Mouse (Mus musculus) limb, embryonic 14.5 days (tissue): ENCODE results near the gene Col19a1. TPM values are rescaled to one million over a fixed set of nuclear protein-coding genes. Genes with fewer than 3 reads are reported as not detected.

Experiments used
- ATAC-seq: fragments of 200-750 bp; cut with Nextera tagmentation; 2 replicates; pipeline ENCODE4 v1.8.0; 2017; ENCODE audit warnings: low read depth, moderate number of reproducible peaks, moderate TSS enrichment; ENCODE audit not compliant: low FRiP score
- DNase-seq: peaks from one replicate; pipeline ENCODE4 v3.0.0-alpha.2; 2015; ENCODE audit warnings: low spot score
- H3K27ac ChIP-seq: fragments of 300-500 bp; sonication (generic); replicated peaks from 2 replicates; pipeline ENCODE4 v1.5.1; 2014; ENCODE audit warnings: low read depth, mild to moderate bottlenecking, low read length, moderate library complexity, mixed read lengths
- H3K27me3 ChIP-seq: fragments of 300-500 bp; sonication (generic); 2 replicates; pipeline ENCODE4 v1.6.1; 2014; ENCODE audit warnings: low read length, mixed read lengths; ENCODE audit not compliant: control insufficient read depth, insufficient read depth
- H3K36me3 ChIP-seq: fragments of 300-500 bp; sonication (generic); 2 replicates; pipeline ENCODE4 v1.6.1; 2014; ENCODE audit warnings: mild to moderate bottlenecking, low read length, moderate library complexity, mixed read lengths; ENCODE audit not compliant: control insufficient read depth, insufficient read depth
- H3K4me1 ChIP-seq: fragments of 300-500 bp; sonication (generic); 2 replicates; pipeline ENCODE4 v1.6.1; 2014; ENCODE audit warnings: antibody characterized with exemption, low read length, mixed read lengths; ENCODE audit not compliant: control insufficient read depth, insufficient read depth
- H3K4me2 ChIP-seq: fragments of 300-500 bp; sonication (generic); replicated peaks from 2 replicates; pipeline ENCODE4 v1.6.1; 2014; ENCODE audit warnings: low read depth, mild to moderate bottlenecking, low read length, moderate library complexity; ENCODE audit not compliant: severe bottlenecking
- H3K4me3 ChIP-seq: fragments of 300-500 bp; sonication (generic); replicated peaks from 2 replicates; pipeline ENCODE4 v1.5.1; 2014; ENCODE audit warnings: low read length
- H3K9ac ChIP-seq: fragments of 300-500 bp; sonication (generic); 2 replicates; pipeline ENCODE4 v1.6.1; 2014; ENCODE audit warnings: mild to moderate bottlenecking, low read depth, low read length, moderate library complexity; ENCODE audit not compliant: severe bottlenecking
- H3K9me3 ChIP-seq: fragments of 300-500 bp; sonication (generic); 2 replicates; pipeline ENCODE4 v1.6.1; 2016; ENCODE audit warnings: low read length; ENCODE audit not compliant: control insufficient read depth
- POLR2A ChIP-seq: fragments of 200-500 bp; IDR thresholded peaks from 2 replicates; pipeline ENCODE4 v1.8.0; 2012; ENCODE audit warnings: inconsistent platforms, mild to moderate bottlenecking, moderate library complexity, borderline replicate concordance; ENCODE audit not compliant: insufficient read depth, insufficient read length; ENCODE audit errors: extremely low read depth
- WGBS: fragments of 180-500 bp; shearing (Covaris S2); extraction: QIAGEN DNeasy Blood & Tissue Kit; methylation state at CpG from one replicate; pipeline ENCODE4 v1.1.7; 2014; 5-methylcytosine and 5-hydroxymethylcytosine counted together
- polyA plus RNA-seq, 2 experiments: library from polyadenylated mRNA; depleted of rRNA in 1 of 2; stranded (reverse) in 1 of 2; unstranded in 1 of 2; fragments of >200 nt; fragmentation: Nextera tagmentation in 1 of 2; extraction: Ambion mirVana in 1 of 2; gene quantifications; 2 replicates each; pipeline versions ENCODE4 v1.2.1 to v1.2.3; 2012 to 2014

Col19a1 gene
- polyA plus RNA-seq, 2 experiments, result 0.98 to 4.2 TPM

- Histone ChIP-seq H3K9me3 (no peaks in the 10 kb centered on the region), H3K27ac (no peak overlapping the region), H3K4me3 (no peak overlapping the region), H3K4me1 (no peaks in the 10 kb centered on the region), H3K36me3 (no peaks in the 10 kb centered on the region), H3K27me3 (no peaks in the 10 kb centered on the region), H3K4me2 (no peak overlapping the region), H3K9ac (no peak overlapping the region)
- 67% methylated on average over 8 of the region's 8 CpGs for WGBS
- no peak for TF ChIP-seq POLR2A
- ATAC-seq (no peak), DNase-seq (no peak)
Measured at GRCm38 (mm10) chr1:24572602-24573001, 14.7 kb downstream of the Col19a1 start.

DNA sequence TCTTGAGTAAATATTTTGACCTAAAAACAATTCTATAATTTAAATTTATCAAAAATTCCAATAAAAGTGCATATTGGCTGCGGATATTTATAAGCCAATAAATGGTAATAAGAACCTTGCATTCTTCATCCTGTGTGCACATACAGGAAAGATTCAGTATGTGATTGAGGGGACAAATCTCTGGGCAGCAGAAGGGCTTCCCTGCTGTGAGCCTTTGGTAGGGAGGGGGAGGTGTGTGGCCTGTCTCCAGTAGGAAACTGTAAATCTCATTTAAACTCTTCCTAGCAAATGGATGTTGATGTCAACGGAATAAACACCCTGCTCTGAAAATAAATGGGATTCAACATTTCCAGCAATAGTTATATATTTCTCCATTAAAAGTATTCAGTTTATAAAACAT lies 23.2 kb downstream of the Col19a1 start:
- TF ChIP-seq POLR2A, result no peak

GRCm38 (mm10) chr1:24558005-24558404 lies 29.3 kb downstream of the Col19a1 start:
- DNase-seq (peak; percentile 6), ATAC-seq (no peak)
- Histone ChIP-seq H3K4me1 (peaks cover 3% of the 10 kb centered on the region; the same call in 1 of the 2 replicates), H3K4me2 (no peak overlapping the region; the same call in 1 of the 2 replicates), H3K27ac (no peak overlapping the region), H3K9ac (no peak overlapping the region), H3K36me3 (no peaks in the 10 kb centered on the region), H3K9me3 (no peaks in the 10 kb centered on the region), H3K27me3 (no peaks in the 10 kb centered on the region), H3K4me3 (no peak overlapping the region)
- WGBS, result 44% methylated on average over 10 of the region's 10 CpGs
- no peak for TF ChIP-seq POLR2A

More for the DNA sequence above, 23.2 kb downstream of the Col19a1 start:
- Histone ChIP-seq H3K4me3 (no peak overlapping the region), H3K36me3 (no peaks in the 10 kb centered on the region), H3K4me2 (no peak overlapping the region), H3K9me3 (no peaks in the 10 kb centered on the region), H3K27me3 (no peaks in the 10 kb centered on the region), H3K9ac (no peak overlapping the region), H3K27ac (no peak overlapping the region), H3K4me1 (no peaks in the 10 kb centered on the region)
- WGBS, result 22% methylated on average over 2 of the region's 2 CpGs
- ATAC-seq (no peak), DNase-seq (no peak)

- Histone ChIP-seq H3K9me3 (no peaks in the 10 kb centered on the region), H3K4me2 (no peak overlapping the region), H3K4me3 (no peak overlapping the region), H3K9ac (no peak overlapping the region), H3K27me3 (no peaks in the 10 kb centered on the region), H3K4me1 (peaks cover 10% of the 10 kb centered on the region), H3K36me3 (no peaks in the 10 kb centered on the region), H3K27ac (no peak overlapping the region)
- ATAC-seq (peak; percentile 78), DNase-seq (peak; percentile 82)
- TF ChIP-seq POLR2A, result no peak
- whole genome bisulfite sequencing, result 36% methylated on average over 4 of the region's 4 CpGs
Measured at GRCm38 (mm10) chr1:24553462-24553861, 33.8 kb downstream of the Col19a1 start.

DNA sequence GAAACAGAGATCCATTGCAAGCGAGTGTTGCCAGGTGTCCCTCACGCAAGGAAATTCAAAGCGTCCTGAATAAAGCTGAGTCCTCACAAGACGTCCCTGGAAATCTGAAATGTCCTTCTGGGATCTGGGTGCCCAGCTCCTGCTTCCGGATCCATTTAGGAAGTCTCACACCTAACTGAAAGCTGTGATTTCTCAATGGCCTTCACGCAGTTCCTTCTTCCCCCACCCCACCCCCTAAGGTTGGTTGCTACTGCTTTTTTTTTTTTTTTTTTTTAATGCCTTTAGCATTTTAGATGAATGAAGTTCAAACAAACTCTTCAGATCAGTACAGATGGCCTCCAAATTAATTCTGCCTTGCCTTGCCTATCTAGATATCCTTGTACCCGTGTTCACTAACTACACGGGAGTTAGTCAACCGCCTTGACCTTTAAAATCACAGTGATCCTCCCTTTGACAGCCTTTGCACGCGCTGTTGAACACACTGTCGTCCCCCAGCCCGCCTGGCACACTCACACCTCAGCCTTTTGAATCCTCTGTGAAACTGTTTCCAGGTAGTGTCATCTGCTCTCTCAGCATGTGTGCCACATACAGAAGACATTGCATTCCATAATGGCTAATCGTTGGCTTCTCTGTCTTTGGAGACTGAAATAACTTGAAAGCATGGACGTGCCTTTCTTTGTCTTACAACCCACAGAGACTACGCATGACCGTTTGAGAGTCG lies 36.6 kb downstream of the Col19a1 start:
- H3K4me1 ChIP-seq, result peaks cover 6% of the 10 kb centered on the region; the same call in 1 of the 2 replicates
- DNase-seq (no peak), ATAC-seq (no peak)
- TF ChIP-seq POLR2A, result no peak
- no peak overlapping the region for H3K4me3 ChIP-seq
- H3K27ac ChIP-seq, result peak overlapping the region; percentile 48; the same call in 1 of the 2 replicates
- H3K27me3 ChIP-seq, result no peaks in the 10 kb centered on the region
- 73% methylated on average over 18 of the region's 18 CpGs for WGBS
- H3K9ac ChIP-seq, result no peak overlapping the region
- H3K36me3 ChIP-seq, result no peaks in the 10 kb centered on the region
- H3K4me2 ChIP-seq, result 0 out of 2 replicates have a peak overlapping the region, but pooled peaks have one; percentile 6
- no peaks in the 10 kb centered on the region for H3K9me3 ChIP-seq
